Mouse (Mus musculus) midbrain, embryonic 11.5 days (tissue): ENCODE results near the gene Foxp1. TPM values are rescaled to one million over a fixed set of nuclear protein-coding genes. Genes with fewer than 3 reads are reported as not detected.

Source experiments
- ATAC-seq: fragments of 200-750 bp; cut with Nextera tagmentation; 2 replicates; pipeline ENCODE4 v1.8.0; 2017; ENCODE audit warnings: moderate TSS enrichment, moderate library complexity; ENCODE audit not compliant: low FRiP score
- DNase-seq: peaks from one replicate; pipeline ENCODE4 v3.0.0; 2015; ENCODE audit warnings: low spot score; ENCODE audit errors: missing footprints
- H3K27ac ChIP-seq: fragments of 300-500 bp; sonication (generic); 2 replicates; pipeline ENCODE4 v1.5.1; 2014; ENCODE audit warnings: low read depth, low read length
- H3K27me3 ChIP-seq: fragments of 300-500 bp; sonication (generic); 2 replicates; pipeline ENCODE4 v1.6.1; 2014; ENCODE audit warnings: mild to moderate bottlenecking, low read length, moderate library complexity, mixed read lengths; ENCODE audit not compliant: control insufficient read depth, insufficient read depth
- H3K36me3 ChIP-seq: fragments of 300-500 bp; sonication (generic); 2 replicates; pipeline ENCODE4 v1.6.1; 2014; ENCODE audit warnings: mild to moderate bottlenecking, low read length, moderate library complexity, mixed read lengths; ENCODE audit not compliant: control insufficient read depth, insufficient read depth
- H3K4me1 ChIP-seq: fragments of 300-500 bp; sonication (generic); 2 replicates; pipeline ENCODE4 v1.6.1; 2014; ENCODE audit warnings: low read length; ENCODE audit not compliant: control insufficient read depth, insufficient read depth
- H3K4me2 ChIP-seq: fragments of 300-500 bp; sonication (generic); 2 replicates; pipeline ENCODE4 v1.6.1; 2014; ENCODE audit warnings: mild to moderate bottlenecking, moderate library complexity
- H3K4me3 ChIP-seq: fragments of 300-500 bp; sonication (generic); 2 replicates; pipeline ENCODE4 v1.5.1; 2014; ENCODE audit warnings: low read depth, low read length
- H3K9ac ChIP-seq: fragments of 300-500 bp; sonication (generic); 2 replicates; pipeline ENCODE4 v1.6.1; 2014; ENCODE audit warnings: low read length
- H3K9me3 ChIP-seq: fragments of 300-500 bp; sonication (generic); 2 replicates; pipeline ENCODE4 v1.6.1; 2016; ENCODE audit warnings: low read length; ENCODE audit not compliant: control insufficient read depth
- WGBS: fragments of 180-500 bp; shearing (Covaris S2); extraction: QIAGEN DNeasy Blood & Tissue Kit; methylation state at CpG from one replicate; pipeline ENCODE4 v1.1.7; 2014; 5-methylcytosine and 5-hydroxymethylcytosine counted together
- polyA plus RNA-seq: library from polyadenylated mRNA; unstranded; fragments of >200 nt; fragmentation: Nextera tagmentation; extraction: Ambion mirVana; gene quantifications from 2 replicates; pipeline ENCODE4 v1.2.1, GENCODE M21; 2014

Foxp1 gene
- polyA plus RNA-seq, 1 experiment from 2014 or later, result 86.2 TPM

DNA sequence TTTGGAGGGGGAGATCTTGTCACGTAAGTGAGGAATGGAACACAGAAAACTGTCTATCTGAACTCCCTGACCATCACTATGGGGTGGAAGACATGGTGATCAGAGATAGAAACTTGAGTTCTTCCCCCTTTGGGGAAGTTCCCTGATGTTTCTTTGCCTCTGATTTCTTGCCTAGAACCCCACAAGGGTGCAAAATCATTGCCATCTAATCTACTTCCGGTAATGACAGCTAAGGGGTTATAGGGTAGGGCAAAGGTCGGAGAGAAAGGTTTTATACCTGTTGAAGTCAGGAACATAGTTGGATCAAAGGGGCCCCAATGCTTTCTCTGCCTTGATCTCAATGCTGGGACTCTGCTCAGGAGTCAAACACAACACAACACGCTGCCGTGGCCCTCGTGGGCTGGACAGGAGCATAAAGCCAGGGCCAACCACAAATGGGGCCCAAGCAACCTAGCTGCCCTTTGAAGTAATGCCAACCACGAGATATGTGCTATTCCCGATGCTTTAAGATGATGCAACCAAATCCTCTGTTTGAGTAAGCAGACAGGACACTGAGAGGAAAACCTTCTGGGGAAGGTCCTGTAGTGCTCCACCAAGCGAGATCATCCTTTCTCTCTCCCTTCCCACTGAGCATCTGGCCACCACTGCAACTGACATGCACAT is 163.4 kb downstream of the Foxp1 start:
- Histone ChIP-seq H3K4me3 (no peak overlapping the region), H3K4me1 (no peaks in the 10 kb centered on the region), H3K27ac (no peak overlapping the region), H3K36me3 (no peaks in the 10 kb centered on the region), H3K27me3 (no peaks in the 10 kb centered on the region), H3K9ac (no peak overlapping the region), H3K9me3 (no peaks in the 10 kb centered on the region), H3K4me2 (no peak overlapping the region)
- DNase-seq, result no peak
- no peak for ATAC-seq
- WGBS, result 89% methylated on average over 9 of the region's 9 CpGs

DNA sequence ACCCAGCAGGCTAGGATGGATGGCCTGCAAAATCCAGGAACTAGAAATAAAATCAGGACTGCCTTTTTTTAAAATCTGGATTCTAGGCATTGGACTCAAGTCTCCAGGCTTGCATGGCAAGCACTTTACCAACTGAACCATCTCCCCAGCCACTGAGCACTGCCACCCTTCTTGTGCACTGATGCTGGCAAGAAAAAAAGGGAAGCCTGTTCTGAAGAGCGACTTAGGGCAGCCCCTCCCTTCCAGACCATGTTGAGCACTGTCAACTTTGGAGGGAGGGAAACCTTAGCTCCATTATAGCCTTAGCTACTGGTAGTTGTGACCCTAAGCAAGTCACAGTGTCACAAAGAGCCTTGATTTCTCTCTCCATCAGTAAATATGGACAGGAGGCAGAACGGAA is 164.6 kb downstream of the Foxp1 start:
- no peak overlapping the region for H3K9ac ChIP-seq
- 91% methylated on average over 2 of the region's 2 CpGs for WGBS
- ATAC-seq (no peak), DNase-seq (no peak)
- H3K4me1 ChIP-seq, result no peaks in the 10 kb centered on the region
- no peaks in the 10 kb centered on the region for H3K27me3 ChIP-seq
- H3K9me3 ChIP-seq, result no peaks in the 10 kb centered on the region
- no peak overlapping the region for H3K4me2 ChIP-seq
- H3K27ac ChIP-seq, result no peak overlapping the region
- no peak overlapping the region for H3K4me3 ChIP-seq
- H3K36me3 ChIP-seq, result no peaks in the 10 kb centered on the region

DNA sequence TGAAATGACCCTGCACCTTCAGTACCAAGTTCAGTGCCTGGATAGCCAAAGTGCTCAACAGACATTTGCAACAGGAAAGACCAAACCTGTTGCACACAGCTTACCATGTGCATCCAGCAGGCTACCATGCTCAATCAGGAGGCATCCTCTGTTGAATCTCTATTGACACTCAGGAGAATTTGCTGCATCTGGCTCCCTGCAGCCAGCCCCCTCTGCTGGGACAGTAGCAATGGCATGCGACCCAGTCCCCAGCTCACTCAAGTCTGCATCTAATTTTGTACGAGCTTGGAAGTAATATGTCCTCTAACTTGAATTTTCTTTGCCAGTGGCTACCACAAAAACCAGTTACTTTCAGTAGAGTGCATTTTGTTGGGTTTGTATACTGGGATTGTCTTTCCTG is 168.2 kb downstream of the Foxp1 start:
- WGBS, result 71% methylated on average over 2 of the region's 2 CpGs
- no peak for ATAC-seq
- Histone ChIP-seq H3K36me3 (no peaks in the 10 kb centered on the region), H3K9ac (no peak overlapping the region), H3K4me2 (no peak overlapping the region), H3K9me3 (no peaks in the 10 kb centered on the region), H3K27me3 (no peaks in the 10 kb centered on the region), H3K4me1 (no peaks in the 10 kb centered on the region), H3K27ac (no peak overlapping the region), H3K4me3 (no peak overlapping the region)
- no peak for DNase-seq

DNA sequence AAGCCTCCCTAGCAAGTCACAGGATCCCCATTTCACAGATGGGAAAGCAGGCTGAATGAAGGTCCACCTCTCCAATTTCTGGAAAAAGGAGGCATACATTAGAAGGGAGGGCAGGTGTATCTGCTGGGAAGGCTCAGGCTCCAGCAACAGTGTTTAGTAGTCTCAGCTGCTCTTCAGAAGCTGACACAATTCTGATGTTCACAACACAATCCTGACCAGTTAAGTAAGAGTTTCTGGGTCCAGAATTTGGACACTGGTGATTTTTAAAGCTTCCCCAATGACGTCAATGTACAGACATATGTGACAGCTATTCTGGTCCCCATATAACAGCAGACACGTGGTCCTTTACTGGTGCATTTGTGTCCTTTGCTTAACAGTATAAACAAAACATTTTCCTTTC is 169.1 kb downstream of the Foxp1 start:
- Histone ChIP-seq H3K36me3 (no peaks in the 10 kb centered on the region), H3K9ac (no peak overlapping the region), H3K27me3 (no peaks in the 10 kb centered on the region), H3K4me2 (no peak overlapping the region), H3K4me3 (no peak overlapping the region), H3K9me3 (no peaks in the 10 kb centered on the region), H3K4me1 (no peaks in the 10 kb centered on the region), H3K27ac (no peak overlapping the region)
- no peak for DNase-seq
- no peak for ATAC-seq
- 89% methylated on average over 2 of the region's 2 CpGs for WGBS

DNA sequence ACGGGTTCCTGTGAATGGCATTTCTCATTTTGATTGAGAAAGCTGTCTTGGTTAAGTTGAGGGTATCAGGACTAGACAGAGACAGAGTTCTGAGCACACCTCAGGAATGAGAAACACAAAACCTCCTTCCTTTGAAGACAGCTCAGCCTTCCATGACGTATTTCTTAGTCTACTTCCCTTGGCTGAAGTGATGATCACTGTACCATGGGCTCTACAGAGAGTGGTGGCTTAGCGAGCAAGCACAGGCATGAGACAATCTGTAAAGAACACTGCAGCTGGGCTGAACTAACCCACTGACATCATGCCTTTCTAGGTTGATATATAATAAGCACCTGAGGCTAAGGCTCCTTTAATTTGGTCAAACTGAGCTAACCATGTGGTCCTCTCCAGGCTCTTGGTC is 172.0 kb downstream of the Foxp1 start:
- Histone ChIP-seq H3K4me1 (no peaks in the 10 kb centered on the region), H3K4me3 (no peak overlapping the region), H3K9ac (no peak overlapping the region), H3K27me3 (no peaks in the 10 kb centered on the region), H3K27ac (no peak overlapping the region), H3K9me3 (no peaks in the 10 kb centered on the region), H3K4me2 (no peak overlapping the region), H3K36me3 (no peaks in the 10 kb centered on the region)
- ATAC-seq (no peak), DNase-seq (no peak)
- WGBS, result 80% methylated on average over 3 of the region's 3 CpGs

DNA sequence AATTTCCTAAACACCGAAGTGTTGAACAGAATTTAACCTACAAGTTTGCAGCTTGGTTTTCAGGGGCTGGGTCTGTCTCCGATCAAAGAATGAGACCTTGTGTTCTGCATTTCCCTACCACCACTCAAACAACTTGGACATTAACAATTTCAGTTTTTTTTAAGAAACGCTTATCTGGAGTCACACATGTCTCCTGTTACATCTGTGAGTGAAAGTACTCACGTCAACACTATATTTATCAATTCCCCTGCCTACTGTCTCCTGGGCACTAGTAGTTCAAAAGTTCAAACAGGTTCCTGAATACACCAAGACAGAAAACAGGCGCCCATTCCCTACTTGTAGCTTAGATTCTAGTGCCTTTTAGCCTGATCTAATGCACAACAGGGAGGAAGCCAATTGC is 172.4 kb downstream of the Foxp1 start:
- WGBS, result 91% methylated on average over 5 of the region's 5 CpGs
- Histone ChIP-seq H3K9ac (no peak overlapping the region), H3K27ac (no peak overlapping the region), H3K4me1 (no peaks in the 10 kb centered on the region), H3K27me3 (no peaks in the 10 kb centered on the region), H3K4me2 (no peak overlapping the region), H3K9me3 (no peaks in the 10 kb centered on the region), H3K36me3 (no peaks in the 10 kb centered on the region), H3K4me3 (no peak overlapping the region)
- ATAC-seq (no peak), DNase-seq (no peak)

DNA sequence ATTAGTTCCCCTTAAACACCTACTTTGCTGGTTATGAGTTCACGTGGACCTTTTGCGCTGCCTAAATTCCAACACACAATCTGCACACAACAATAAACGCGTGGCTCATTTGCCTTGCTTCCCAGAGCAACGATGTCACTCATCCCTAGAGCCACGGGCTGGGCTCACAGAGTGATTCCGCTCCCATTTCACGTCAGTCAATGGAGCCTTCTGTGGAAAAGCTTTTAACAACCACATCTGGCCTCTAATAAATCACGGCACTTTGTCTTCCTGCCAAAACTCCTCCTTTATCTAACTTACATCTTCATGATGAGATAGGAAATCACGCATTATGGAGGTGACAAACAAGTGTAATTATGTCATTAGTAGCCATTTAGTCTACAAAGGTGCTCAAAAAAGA is 174.7 kb downstream of the Foxp1 start:
- ATAC-seq (no peak), DNase-seq (no peak)
- WGBS, result 76% methylated on average over 10 of the region's 10 CpGs
- Histone ChIP-seq H3K4me1 (no peaks in the 10 kb centered on the region), H3K9ac (no peak overlapping the region), H3K27ac (no peak overlapping the region), H3K9me3 (no peaks in the 10 kb centered on the region), H3K36me3 (no peaks in the 10 kb centered on the region), H3K27me3 (no peaks in the 10 kb centered on the region), H3K4me3 (no peak overlapping the region), H3K4me2 (no peak overlapping the region)

DNA sequence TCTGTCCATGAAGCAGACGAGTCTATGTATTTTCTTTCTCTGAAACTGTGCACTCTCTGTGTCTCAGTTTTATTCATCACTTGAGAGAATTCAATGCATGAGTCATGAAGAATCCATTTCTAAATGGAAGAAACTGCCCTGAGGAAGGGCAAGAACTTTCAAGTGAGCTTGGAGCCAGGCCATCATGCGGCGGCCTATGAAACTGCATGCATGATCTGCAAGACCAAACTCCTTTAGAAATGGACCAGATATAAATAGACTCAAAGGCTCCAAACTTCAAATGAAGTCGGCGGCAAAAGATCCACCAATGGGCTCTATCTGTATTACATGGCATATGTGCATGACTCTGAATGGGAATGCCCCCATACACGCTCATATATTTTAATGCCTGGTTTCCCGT is 177.6 kb downstream of the Foxp1 start:
- no peak overlapping the region for H3K27ac ChIP-seq
- no peaks in the 10 kb centered on the region for H3K4me1 ChIP-seq
- H3K4me2 ChIP-seq, result no peak overlapping the region
- no peak overlapping the region for H3K9ac ChIP-seq
- H3K9me3 ChIP-seq, result no peaks in the 10 kb centered on the region
- H3K4me3 ChIP-seq, result no peak overlapping the region
- DNase-seq, result no peak
- ATAC-seq, result no peak
- H3K27me3 ChIP-seq, result no peaks in the 10 kb centered on the region
- WGBS, result 95% methylated on average over 7 of the region's 7 CpGs
- H3K36me3 ChIP-seq, result no peaks in the 10 kb centered on the region

DNA sequence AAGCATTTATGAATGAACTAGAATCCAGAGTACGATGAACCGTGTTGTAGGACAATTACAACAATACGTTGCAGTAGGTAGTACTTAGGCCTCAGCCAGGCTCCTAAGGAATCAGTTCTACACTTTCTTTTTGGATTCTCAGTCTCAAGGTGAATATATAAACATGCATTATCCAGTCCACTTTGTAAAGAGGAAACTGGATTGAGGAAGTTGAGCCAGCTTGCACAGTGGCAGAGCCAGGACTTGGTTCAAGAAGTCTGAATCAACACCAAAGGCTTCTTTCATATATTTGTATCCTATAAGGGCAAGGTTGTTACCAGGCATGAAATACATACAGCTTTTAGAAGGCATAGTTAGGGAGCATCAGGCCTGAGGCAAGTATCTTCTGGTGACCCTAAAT is 178.2 kb downstream of the Foxp1 start:
- no peaks in the 10 kb centered on the region for H3K4me1 ChIP-seq
- H3K27ac ChIP-seq, result no peak overlapping the region
- DNase-seq (no peak), ATAC-seq (no peak)
- WGBS, result 95% methylated on average over 3 of the region's 3 CpGs
- no peak overlapping the region for H3K4me3 ChIP-seq
- H3K4me2 ChIP-seq, result no peak overlapping the region
- no peak overlapping the region for H3K9ac ChIP-seq
- H3K36me3 ChIP-seq, result no peaks in the 10 kb centered on the region
- no peaks in the 10 kb centered on the region for H3K9me3 ChIP-seq
- no peaks in the 10 kb centered on the region for H3K27me3 ChIP-seq

DNA sequence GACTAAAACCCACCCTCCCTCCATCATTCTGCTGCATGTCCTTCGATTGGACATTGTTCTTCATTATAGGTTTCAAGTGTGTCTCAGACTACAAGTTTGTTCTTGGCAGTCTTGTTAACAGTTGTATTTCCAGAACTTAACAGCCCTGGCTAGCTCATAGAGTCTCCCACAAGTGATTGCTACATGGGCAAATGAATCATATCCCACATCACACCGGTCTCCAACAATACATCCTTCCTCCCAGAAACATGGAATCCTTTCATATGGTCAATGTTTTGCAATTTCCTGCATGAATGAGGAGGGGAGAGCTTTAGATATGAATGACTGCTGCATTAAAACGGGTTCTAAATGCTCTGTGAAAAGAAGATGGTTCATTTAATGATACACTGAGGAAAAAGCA is 178.7 kb downstream of the Foxp1 start:
- WGBS, result 88% methylated on average over 3 of the region's 3 CpGs
- no peaks in the 10 kb centered on the region for H3K9me3 ChIP-seq
- H3K4me2 ChIP-seq, result no peak overlapping the region
- H3K36me3 ChIP-seq, result no peaks in the 10 kb centered on the region
- H3K4me1 ChIP-seq, result no peaks in the 10 kb centered on the region
- no peak overlapping the region for H3K4me3 ChIP-seq
- H3K27ac ChIP-seq, result no peak overlapping the region
- no peak for ATAC-seq
- no peak for DNase-seq
- no peak overlapping the region for H3K9ac ChIP-seq
- no peaks in the 10 kb centered on the region for H3K27me3 ChIP-seq
